Mouse (Mus musculus): ENCODE measurements around the gene AW549877.

Gene AW549877

GRCm38 (mm10) chr15:3995448-3996266 is at the start of gene AW549877:
TSS of gene AW549877 (minus strand) at chr15:3995744.
- peak; percentile 98 for DNase-seq (ENCODE audit: low read depth, low spot score)

- no peak for DNase-seq (ENCODE audit: low read depth, low spot score)
Observed at GRCm38 (mm10) chr15:4043032-4043471, 47.5 kb upstream of the AW549877 start.

- no peak for DNase-seq (ENCODE audit: low read depth, low spot score)
Observed at GRCm38 (mm10) chr15:4042423-4042822, 46.9 kb upstream of the AW549877 start.

- no peak for DNase-seq (ENCODE audit: low read depth, low spot score)
Observed at GRCm38 (mm10) chr15:4033168-4034004, 37.8 kb upstream of the AW549877 start.

GRCm38 (mm10) chr15:4028960-4029359 is 33.4 kb upstream of the AW549877 start:
- no peak for DNase-seq (ENCODE audit: low read depth, low spot score)

DNA sequence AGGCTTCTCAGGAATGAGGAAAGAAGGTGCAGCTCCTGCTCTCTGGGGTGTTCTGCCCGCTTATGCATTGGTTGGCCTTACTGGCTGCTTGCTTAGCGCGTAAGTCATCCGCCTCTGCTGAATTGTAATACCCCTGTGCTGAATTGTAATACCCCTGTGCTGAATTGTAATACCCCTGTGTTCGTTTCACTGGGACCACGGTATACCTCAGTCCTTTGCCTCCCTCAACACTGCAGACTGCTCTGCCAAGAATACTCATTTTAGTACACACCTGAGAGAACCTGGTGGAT is 32.8 kb upstream of the AW549877 start:
- DNase-seq (ENCODE audit: low read depth, low spot score) = no peak

DNA sequence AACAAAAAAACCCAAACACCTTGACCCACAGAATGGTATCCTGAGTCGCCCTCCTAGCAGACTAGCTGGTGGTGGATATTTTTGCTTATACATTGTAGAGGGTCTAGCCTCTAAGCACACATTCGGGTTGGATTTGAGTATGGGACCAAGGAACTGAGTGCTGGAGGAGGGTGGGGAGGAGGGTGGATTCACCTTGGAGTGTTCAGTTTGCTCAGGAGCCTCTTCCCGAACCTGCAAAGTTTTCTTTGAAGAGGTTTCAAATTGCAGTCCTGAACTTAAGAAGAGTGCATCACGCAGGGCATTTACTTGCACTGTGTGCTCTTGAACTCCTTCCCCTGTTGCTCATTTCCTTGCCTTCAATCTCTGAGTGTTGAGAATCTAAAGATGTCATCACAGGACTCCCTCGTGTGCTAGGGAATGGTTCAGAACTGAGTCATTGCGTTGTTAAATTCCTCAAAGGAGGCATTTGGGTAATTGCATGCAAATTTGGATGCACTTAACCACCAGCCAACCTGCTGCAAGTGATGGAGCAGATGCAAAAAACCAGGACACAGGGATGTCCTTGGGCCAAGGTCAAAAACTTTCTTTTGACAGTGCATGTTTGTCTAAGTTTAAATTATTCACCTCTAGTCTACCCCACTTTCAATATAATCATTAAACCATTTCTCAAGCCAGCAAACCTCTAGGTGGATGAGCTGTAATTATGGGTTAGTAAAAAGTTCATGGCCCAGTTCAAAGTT is 32.3 kb upstream of the AW549877 start:
- no peak for DNase-seq (ENCODE audit: low read depth, low spot score)

GRCm38 (mm10) chr15:4026831-4027584 is 31.5 kb upstream of the AW549877 start:
- no peak for DNase-seq (ENCODE audit: low read depth, low spot score)

DNA sequence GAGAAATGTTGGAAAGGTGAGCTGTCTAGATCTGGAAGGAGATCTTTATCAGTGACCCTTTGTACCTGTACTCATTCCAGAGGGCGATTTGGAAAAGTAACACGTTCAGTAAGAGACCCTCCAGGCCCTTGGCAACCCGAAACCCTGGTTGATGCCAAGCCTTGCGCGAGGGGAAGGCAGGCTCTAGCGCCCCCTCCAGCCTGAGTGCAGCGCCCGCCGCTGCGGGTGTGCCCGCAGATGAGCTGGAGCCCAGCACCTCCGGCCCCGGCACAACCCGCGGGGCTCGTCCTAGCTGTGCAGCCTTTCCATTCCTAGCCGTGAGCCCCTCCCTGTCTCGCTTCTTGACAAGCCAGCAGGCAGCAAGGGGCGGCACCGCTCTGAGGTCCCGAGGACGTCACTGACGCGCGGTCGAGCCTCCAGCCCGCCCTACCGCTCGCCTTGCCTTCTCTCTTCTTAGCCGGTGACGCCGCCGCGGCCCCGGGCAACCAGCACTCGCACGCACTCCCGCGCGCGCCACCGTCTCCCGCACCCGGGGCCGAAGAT is 30.8 kb upstream of the AW549877 start, which contains the start of gene Oxct1:
TSS of gene Oxct1 (plus strand) at position 153 of the 543 bp plus-strand sequence.
- DNase-seq (ENCODE audit: low read depth, low spot score) = peak; percentile 80

DNA sequence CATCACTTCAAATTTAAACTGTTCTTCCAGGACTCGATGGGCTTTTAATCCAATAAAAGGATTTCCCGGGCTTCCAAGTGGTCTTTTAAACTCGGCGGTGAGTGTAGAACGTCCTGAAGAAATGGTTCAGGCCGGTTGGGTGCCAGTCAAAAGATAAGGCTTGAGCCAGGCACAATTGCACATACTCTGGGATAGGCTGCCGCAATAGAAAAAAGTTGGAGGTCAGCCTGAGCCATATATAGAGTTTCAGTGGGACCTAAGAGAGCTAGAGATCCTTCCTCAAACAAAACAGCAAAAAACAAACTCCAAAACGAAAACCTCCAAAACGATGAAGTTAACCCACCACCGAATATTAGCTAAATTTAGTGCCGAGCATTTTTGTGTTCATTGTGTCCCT is 30.0 kb upstream of the AW549877 start:
- DNase-seq (ENCODE audit: low read depth, low spot score) = no peak

DNA sequence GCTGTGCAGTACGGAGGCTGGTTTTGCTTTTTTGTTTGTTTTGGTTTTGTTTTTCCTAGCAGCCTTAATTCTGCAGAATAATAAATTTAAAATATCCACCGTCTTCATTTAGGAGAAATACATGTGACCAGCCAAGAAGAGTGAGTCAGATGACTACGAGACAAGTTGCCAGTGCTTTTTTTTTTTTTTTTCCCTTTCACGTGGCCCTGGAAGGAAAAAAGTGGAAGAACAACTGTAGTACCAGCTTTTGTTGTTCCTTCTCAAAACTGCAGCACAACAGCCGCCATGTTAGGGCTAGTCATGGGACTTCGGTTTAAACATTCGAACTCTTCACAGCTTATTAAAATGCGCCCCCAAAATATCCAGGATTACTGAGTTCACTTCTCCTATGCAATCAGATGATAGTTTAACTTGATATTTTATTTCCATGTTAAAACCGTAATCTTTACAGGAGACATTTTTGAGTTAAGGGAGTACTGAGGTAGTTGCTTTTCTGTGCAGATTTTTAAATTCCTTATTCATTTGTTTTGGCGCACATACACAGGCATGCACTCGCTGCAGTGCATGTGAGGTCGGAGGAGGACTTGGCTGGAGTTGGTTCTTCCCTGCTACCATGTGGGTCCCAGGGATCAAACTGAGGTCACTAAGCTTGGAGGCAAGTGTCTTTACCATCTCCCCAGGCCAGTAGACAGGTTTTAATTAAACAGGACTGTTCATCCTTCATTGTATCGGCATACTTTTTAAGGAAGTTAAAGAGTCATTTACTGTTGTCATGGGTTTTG is 29.4 kb upstream of the AW549877 start:
- DNase-seq (ENCODE audit: low read depth, low spot score) = no peak

DNA sequence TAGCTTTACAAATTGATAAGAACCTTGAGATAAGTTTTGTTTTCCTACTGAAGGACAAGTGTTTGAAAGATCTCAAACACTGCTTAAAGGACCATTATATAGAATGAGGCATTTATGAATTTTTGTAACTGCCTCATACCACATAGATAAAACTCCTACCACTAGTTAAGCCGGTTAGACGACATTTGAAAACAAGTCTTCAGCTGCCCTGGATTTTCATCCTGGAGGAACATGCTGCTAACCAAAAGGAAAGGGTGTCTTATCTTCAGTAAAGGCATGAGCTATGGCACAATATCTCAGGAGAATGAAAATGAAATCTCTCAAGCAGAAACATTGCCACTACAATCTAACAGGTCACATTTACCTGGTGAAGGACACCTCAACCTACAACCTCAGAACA is 28.2 kb upstream of the AW549877 start:
- DNase-seq (ENCODE audit: low read depth, low spot score) = no peak

DNA sequence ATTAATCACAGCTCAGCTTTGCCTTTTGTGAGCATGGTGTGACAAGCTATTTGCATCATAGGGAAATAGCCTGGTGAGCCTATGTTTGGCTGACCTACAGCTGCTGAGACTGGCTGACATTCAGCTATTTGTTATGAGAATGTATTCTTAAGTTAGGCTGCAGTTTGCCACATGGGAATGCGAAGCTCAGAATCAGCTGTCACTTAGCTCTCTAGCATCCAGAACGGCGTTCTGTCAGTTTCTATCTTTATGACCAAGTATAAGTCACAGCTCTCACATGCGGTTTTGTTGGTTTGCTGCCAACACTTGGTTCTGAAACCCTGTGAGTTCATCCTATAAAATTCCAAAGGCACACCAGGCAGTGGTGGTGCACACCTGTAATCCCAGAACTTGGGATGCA is 25.2 kb upstream of the AW549877 start:
- DNase-seq (ENCODE audit: low read depth, low spot score) = no peak

GRCm38 (mm10) chr15:4013873-4014272 is 18.3 kb upstream of the AW549877 start:
- no peak for DNase-seq (ENCODE audit: low read depth, low spot score)

DNA sequence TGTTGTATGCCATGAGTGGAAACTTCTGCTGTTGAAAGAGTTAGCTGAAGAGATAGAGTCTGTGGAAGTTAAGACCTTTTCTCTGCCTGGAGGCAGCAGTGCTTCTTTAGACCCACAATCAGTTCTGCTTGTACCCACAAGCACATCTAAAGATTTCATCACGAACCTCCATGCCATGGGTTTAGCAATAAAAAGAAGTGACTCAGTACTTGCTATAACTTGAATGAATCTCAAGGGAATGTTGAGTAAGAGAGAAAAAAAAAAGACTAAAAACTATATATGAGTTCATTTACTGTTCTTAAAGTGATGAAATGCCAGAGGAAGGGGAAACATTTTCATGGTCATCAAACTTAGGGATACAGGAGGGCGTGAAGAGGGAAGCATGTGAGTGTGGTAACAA is 5.0 kb upstream of the AW549877 start:
- DNase-seq (ENCODE audit: low read depth, low spot score) = no peak

GRCm38 (mm10) chr15:3999144-3999543 is 3.6 kb upstream of the AW549877 start:
- DNase-seq (ENCODE audit: low read depth, low spot score) = peak; percentile 29

- no peak for DNase-seq (ENCODE audit: low read depth, low spot score)
Observed at GRCm38 (mm10) chr15:3996267-3997010, 895 bp upstream of the AW549877 start.

DNA sequence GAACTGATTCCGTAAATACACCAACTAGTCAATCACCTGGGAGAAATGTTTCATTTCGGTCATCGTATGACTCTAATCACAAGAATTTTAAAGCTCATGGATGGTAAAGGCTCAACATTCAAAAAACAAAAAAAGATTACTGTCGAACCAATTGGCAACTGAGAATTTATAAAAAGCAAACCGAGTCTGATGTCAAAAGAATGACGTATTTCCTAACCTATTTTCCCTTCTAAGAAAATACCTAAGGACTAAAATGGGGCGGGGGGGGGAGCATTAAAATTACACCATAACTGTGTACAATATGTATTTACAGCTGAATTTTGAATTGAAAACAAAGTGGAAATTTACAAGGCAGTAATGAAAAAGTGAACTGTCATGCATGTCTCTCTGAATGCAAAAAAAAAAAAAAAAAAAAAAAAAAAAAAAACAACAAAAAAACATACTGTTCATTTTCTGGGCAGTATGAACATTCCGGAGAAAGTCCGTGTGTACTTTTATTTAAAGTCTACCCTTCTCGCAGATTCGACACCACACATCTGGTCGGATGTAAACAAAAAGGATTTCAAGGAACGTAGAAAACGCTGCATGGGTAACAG is 594 bp downstream of the AW549877 start:
- no peak for DNase-seq (ENCODE audit: low read depth, low spot score)

DNA sequence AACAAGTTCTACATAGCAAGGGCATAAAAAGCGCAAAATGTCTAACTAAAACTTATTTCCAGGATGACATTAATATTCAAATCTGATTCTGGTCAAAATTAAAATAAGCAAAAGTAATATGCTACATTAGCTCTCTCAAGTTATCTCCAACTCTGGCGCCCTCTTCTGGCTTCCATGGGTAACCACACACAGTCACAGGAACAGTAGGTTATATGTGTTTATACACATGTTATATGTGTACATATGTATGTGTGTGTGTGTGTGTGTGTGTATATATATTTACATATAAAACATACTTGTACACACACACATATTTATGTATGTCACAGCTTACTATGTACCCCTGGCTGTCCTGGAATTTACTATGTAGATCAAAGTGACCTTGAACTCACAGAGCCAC is 7.6 kb downstream of the AW549877 start:
- no peak for DNase-seq (ENCODE audit: low read depth, low spot score)

Data from WW6 (cell line).